Mouse (Mus musculus): ENCODE data around the gene Mepe.

GRCm38 (mm10) chr5:104340513-104340829 is 15.3 kb downstream of the Mepe start:
- TF ChIP-seq CTCF (conservative IDR thresholded peaks at IDR 0.05; ENCODE audit: low read length) (no peak), NANOG (IDR thresholded peaks at IDR 0.05; ENCODE audit: borderline replicate concordance, low read length) (no peak), POU5F1 (IDR thresholded peaks at IDR 0.05; ENCODE audit: borderline replicate concordance, low read length) (no peak)

All from E14TG2a.4 (cell line).